Mouse (Mus musculus) C2C12 (cell line): ENCODE data around the gene Vash1.

Experiments
- CTCF ChIP-seq: IDR thresholded peaks from one replicate; pipeline ENCODE4 v1.5.1; 2011; ENCODE audit not compliant: control insufficient read depth, insufficient read depth, insufficient read length
- MYOG ChIP-seq: IDR thresholded peaks from one replicate; pipeline ENCODE4 v1.6.1; 2011; ENCODE audit not compliant: control insufficient read depth, insufficient read length; ENCODE audit errors: extremely low read depth

DNA sequence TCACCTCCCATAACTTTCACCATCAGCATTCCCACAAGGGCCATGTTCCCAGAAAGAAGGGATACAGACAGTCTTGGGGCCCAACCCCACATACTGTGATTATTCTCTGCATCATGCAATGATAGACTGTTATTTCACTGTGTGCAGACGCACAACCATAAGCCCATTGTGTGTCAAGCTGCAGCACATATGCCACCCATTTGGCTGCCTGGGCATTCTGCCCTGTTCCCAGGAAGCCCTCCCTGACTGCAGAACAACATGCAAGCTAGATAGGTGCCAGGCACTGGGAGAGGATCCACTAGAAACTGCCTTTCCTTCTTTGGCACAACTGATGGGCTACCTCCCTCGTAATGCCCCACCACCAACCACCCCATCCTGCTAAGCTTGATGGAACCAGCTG lies 10.1 kb upstream of the Vash1 start:
- TF ChIP-seq CTCF (no peak), MYOG (no peak)
